In genomic region chr5:140695987-140696386, GRCm38 (mm10) we compare ENCODE assay signal across 22 mouse cellular contexts. TPM values are rescaled to one million over a fixed set of nuclear protein-coding genes. Genes with fewer than 3 reads are reported as not detected.
DNase-seq lines count a peak whose midpoint lies in the region; ATAC-seq and TF ChIP-seq lines count a peak whose summit lies in the region.
"Had no signal": no experiment of that assay in that cellular context is flagged by ENCODE, and none has a peak within 500 bp of the region (broad histone marks: within the 10 kb centered on the region; RNA-seq: fewer than 3 reads in every experiment).

No protein-coding gene starts in this region.

- H3K4me2 ChIP-seq in intestine, embryonic 16.5 days (ENCODE audit: low read depth, low read length): no peak overlapping the region
- H3K4me2 ChIP-seq: embryonic facial prominence, embryonic 12.5 days; forebrain, embryonic 13.5 days; forebrain, embryonic 15.5 days had no signal

- no peaks in the 10 kb centered on the region; the same call in 1 of the 2 replicates for H3K4me1 ChIP-seq in testis, adult 2 months (ENCODE audit: control insufficient read depth, insufficient read depth, low read length)
- H3K4me1 ChIP-seq in intestine, embryonic 16.5 days (ENCODE audit: control insufficient read depth, insufficient read depth, low read length): peaks cover 12% of the 10 kb centered on the region

- H3K9ac ChIP-seq in intestine, embryonic 16.5 days (ENCODE audit: low read depth, low read length): no peak overlapping the region
- H3K9ac ChIP-seq: embryonic facial prominence, embryonic 12.5 days; forebrain, embryonic 13.5 days; forebrain, embryonic 15.5 days; forebrain, postnatal 0 days had no signal

- no peak for TF ChIP-seq CTCF in testis, adult 2 months (IDR thresholded peaks at IDR 0.05; ENCODE audit: control insufficient read depth, insufficient read depth, insufficient replicate concordance, low read depth, low read length)

- 67% methylated on average over 7 of the region's 7 CpGs for WGBS in intestine, embryonic 16.5 days

- no peaks in the 10 kb centered on the region; the same call in 1 of the 2 replicates for H3K36me3 ChIP-seq in testis, adult 2 months (ENCODE audit: control insufficient read depth, insufficient read depth, low read length)
- peaks cover 8% of the 10 kb centered on the region for H3K36me3 ChIP-seq in intestine, embryonic 16.5 days (ENCODE audit: control insufficient read depth, insufficient read depth, low read length)

- no peak for DNase-seq in testis, postnatal 10 days (ENCODE audit: low spot score)
- no peak for DNase-seq in liver
- no peak for DNase-seq in heart, postnatal 14 days
- DNase-seq: adrenal gland, adult 8-10 months; adrenal gland, postnatal 14 days; adrenal gland, postnatal 36 days; cerebellum, adult 11-12 months; cerebellum, adult 2 months; cerebellum, adult 9-10 months; cerebellum, postnatal 10 days; cerebellum, postnatal 25 days; forebrain, postnatal 0 days had no signal

- peak; percentile 50 for ATAC-seq in intestine, embryonic 16.5 days
- ATAC-seq: activated CD4-positive, CD25-positive, alpha-beta regulatory T cell, adult 4 months; forebrain, embryonic 13.5 days; forebrain, embryonic 15.5 days; forebrain, postnatal 0 days; Patski had no signal

- H3K27ac ChIP-seq in testis, adult 2 months (ENCODE audit: control insufficient read depth, insufficient read depth, low read depth, low read length): no peak overlapping the region
- H3K27ac ChIP-seq in intestine, embryonic 16.5 days (ENCODE audit: low read length): peak overlapping the region; percentile 33; the same call in 1 of the 2 replicates
- H3K27ac ChIP-seq: embryonic facial prominence, embryonic 10.5 days; embryonic facial prominence, embryonic 12.5 days; forebrain, embryonic 13.5 days; forebrain, embryonic 15.5 days had no signal

- no peaks in the 10 kb centered on the region for H3K9me3 ChIP-seq in intestine, embryonic 16.5 days (ENCODE audit: control insufficient read depth, low read length)
- H3K9me3 ChIP-seq: embryonic facial prominence, embryonic 10.5 days; embryonic facial prominence, embryonic 12.5 days; forebrain, embryonic 13.5 days; forebrain, embryonic 15.5 days; G1E had no signal

- intact Hi-C loops in heart, postnatal 14 days (cut with DNase I): no loop called here

- peak overlapping the region; percentile 19 for H3K4me3 ChIP-seq in testis, adult 2 months (ENCODE audit: control insufficient read depth, low read depth, low read length)
- no peak overlapping the region for H3K4me3 ChIP-seq in intestine, embryonic 16.5 days (ENCODE audit: low read length)
- H3K4me3 ChIP-seq: embryonic facial prominence, embryonic 10.5 days; embryonic facial prominence, embryonic 12.5 days; forebrain, embryonic 13.5 days; forebrain, embryonic 15.5 days had no signal

- H3K27me3 ChIP-seq in testis, adult 2 months (ENCODE audit: control insufficient read depth, insufficient read depth, low read length): no peaks in the 10 kb centered on the region
- H3K27me3 ChIP-seq in intestine, embryonic 16.5 days (replicated peaks; ENCODE audit: control insufficient read depth, insufficient read depth, low read length): no peaks in the 10 kb centered on the region
- H3K27me3 ChIP-seq: CH12.LX; embryonic facial prominence, embryonic 12.5 days; forebrain, embryonic 13.5 days; forebrain, embryonic 15.5 days; Patski had no signal

- no peak for TF ChIP-seq POLR2A in testis, adult 2 months (IDR thresholded peaks at IDR 0.05; ENCODE audit: control insufficient read depth, low read depth, low read length)

RNA-seq across cellular contexts. Expression of gene Iqce, which starts 6.2 kb away (rescaled TPM):
- polyA plus RNA-seq in testis, adult 2 months (2012; rRNA removed): 126 and 134 TPM in 2 replicates
- 16.7 and 18.2 TPM in 2 replicates for polyA plus RNA-seq in intestine, embryonic 16.5 days (2015; fragmentation: Nextera tagmentation; extraction: Ambion mirVana)
- total RNA-seq in heart, postnatal 14 days (2021): 10 to 100 TPM in 1 of 2 experiments, 1 to 10 TPM in 1; 8.1 to 10.2 TPM

RNA-seq across cellular contexts. Expression of gene Brat1, which starts 8.8 kb away (rescaled TPM):
- 22.5 and 23.3 TPM in 2 replicates for polyA plus RNA-seq in testis, adult 2 months (2012; rRNA removed)
- polyA plus RNA-seq in intestine, embryonic 16.5 days (2015; fragmentation: Nextera tagmentation; extraction: Ambion mirVana): 19.0 and 20.0 TPM in 2 replicates
- total RNA-seq in heart, postnatal 14 days (2021): 10 to 100 TPM in 1 of 2 experiments, 1 to 10 TPM in 1; 8.6 to 10.8 TPM

RNA-seq across cellular contexts. Expression of gene Amz1, which starts 27.9 kb away (rescaled TPM):
- 0.14 and 0.28 TPM in 2 replicates for polyA plus RNA-seq in testis, adult 2 months (2012; rRNA removed)
- polyA plus RNA-seq in intestine, embryonic 16.5 days (2015; fragmentation: Nextera tagmentation; extraction: Ambion mirVana): 1.4 and 1.5 TPM in 2 replicates
- under 1 TPM; 0.46 to 0.65 TPM for total RNA-seq in heart, postnatal 14 days (2021)

RNA-seq across cellular contexts. Expression of gene Ttyh3, which starts 47.2 kb away (rescaled TPM):
- 16.2 and 18.3 TPM in 2 replicates for polyA plus RNA-seq in testis, adult 2 months (2012; rRNA removed)
- polyA plus RNA-seq in intestine, embryonic 16.5 days (2015; fragmentation: Nextera tagmentation; extraction: Ambion mirVana): 17.0 and 24.3 TPM in 2 replicates
- 10 to 100 TPM; 31.6 to 31.9 TPM for total RNA-seq in heart, postnatal 14 days (2021)
